Mouse (Mus musculus) spleen, postnatal 4 days (tissue): ENCODE data around the gene Abcc1.

Experiments used
- DNase-seq, 2 experiments: peaks; one replicate each; pipeline ENCODE4 v3.0.0; 2022; ENCODE audit warnings: low spot score in 2 of 2

The Abcc1 gene

DNA sequence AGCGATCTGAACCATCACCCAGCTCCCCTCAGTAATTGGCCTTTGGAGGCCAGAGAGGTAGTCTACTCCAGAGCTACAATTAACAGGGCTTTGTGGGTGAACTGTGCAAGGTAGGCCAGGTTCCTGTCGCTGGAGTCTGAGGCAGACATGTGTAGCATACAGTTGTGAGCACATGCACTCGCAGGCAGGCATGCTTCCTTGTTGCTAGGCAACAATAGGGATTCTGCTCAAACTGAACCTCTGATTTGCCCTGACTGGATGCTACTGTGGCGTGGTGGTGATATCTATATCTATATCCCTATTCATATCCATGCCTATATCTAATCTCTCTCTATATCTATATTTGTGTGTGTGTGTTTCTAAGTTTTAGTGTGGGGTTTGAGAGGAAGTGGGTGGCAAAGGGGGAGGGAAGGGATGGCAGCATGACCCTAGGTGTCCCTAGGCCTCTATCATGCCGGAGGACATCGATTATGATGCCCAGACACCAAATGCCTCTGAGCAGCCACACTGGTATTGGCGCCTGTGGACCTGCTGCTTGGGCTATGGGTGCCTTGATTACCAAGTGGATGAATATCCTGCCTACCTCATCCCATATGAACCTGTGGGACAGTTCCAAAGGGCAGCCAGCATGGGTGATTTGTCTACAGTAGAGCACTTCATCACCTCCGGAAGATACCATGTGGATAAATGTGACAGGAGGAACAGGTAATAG is 140.4 kb downstream of the Abcc1 start:
- no peak for DNase-seq

GRCm38 (mm10) chr16:14506461-14506860 is 145.1 kb downstream of the Abcc1 start:
- no peak for DNase-seq
